Mouse (Mus musculus) heart, embryonic 13.5 days (tissue): Measurements from ENCODE around the gene Maz. TPM values are rescaled to one million over a fixed set of nuclear protein-coding genes. Genes with fewer than 3 reads are reported as not detected.

Experiments
- ATAC-seq: fragments of 200-750 bp; cut with Nextera tagmentation; 2 replicates; pipeline ENCODE4 v1.8.0; 2017; ENCODE audit warnings: moderate TSS enrichment; ENCODE audit not compliant: insufficient number of reproducible peaks, low FRiP score, low TSS enrichment; ENCODE audit errors: extremely low read depth
- H3K27ac ChIP-seq: fragments of 300-500 bp; sonication (generic); replicated peaks from 2 replicates; pipeline ENCODE4 v1.5.1; 2015; ENCODE audit warnings: moderate library complexity, mild to moderate bottlenecking, inconsistent platforms
- H3K27me3 ChIP-seq: fragments of 300-500 bp; sonication (generic); replicated peaks from 2 replicates; pipeline ENCODE4 v1.6.1; 2015; ENCODE audit warnings: mild to moderate bottlenecking, inconsistent platforms
- H3K36me3 ChIP-seq: fragments of 300-500 bp; sonication (generic); 2 replicates; pipeline ENCODE4 v1.6.1; 2015; ENCODE audit warnings: mild to moderate bottlenecking, inconsistent platforms
- H3K4me1 ChIP-seq: fragments of 300-500 bp; sonication (generic); 2 replicates; pipeline ENCODE4 v1.6.1; 2015; ENCODE audit warnings: inconsistent platforms
- H3K4me2 ChIP-seq: fragments of 300-500 bp; sonication (generic); 2 replicates; pipeline ENCODE4 v1.6.1; 2015; ENCODE audit warnings: inconsistent platforms, mild to moderate bottlenecking, moderate library complexity
- H3K4me3 ChIP-seq: fragments of 300-500 bp; sonication (generic); 2 replicates; pipeline ENCODE4 v1.5.1; 2015; ENCODE audit warnings: moderate library complexity, mild to moderate bottlenecking, inconsistent platforms
- H3K9ac ChIP-seq: fragments of 300-500 bp; sonication (generic); 2 replicates; pipeline ENCODE4 v1.6.1; 2015; ENCODE audit warnings: inconsistent platforms, mild to moderate bottlenecking, moderate library complexity
- H3K9me3 ChIP-seq: fragments of 300-500 bp; sonication (generic); 2 replicates; pipeline ENCODE4 v1.6.1; 2016; ENCODE audit warnings: inconsistent platforms
- WGBS: fragments of 180-500 bp; shearing (Covaris S2); methylation state at CpG from one replicate; pipeline ENCODE4 v1.1.7; 2015; ENCODE audit warnings: mixed read lengths; 5-methylcytosine and 5-hydroxymethylcytosine counted together
- polyA plus RNA-seq: library from polyadenylated mRNA; unstranded; fragments of >200 nt; fragmentation: Nextera tagmentation; extraction: Ambion mirVana; gene quantifications from 2 replicates; pipeline ENCODE4 v1.2.1, GENCODE M21; 2015

The Maz gene
- polyA plus RNA-seq, 1 experiment from 2014 or later = 31.0 TPM

DNA sequence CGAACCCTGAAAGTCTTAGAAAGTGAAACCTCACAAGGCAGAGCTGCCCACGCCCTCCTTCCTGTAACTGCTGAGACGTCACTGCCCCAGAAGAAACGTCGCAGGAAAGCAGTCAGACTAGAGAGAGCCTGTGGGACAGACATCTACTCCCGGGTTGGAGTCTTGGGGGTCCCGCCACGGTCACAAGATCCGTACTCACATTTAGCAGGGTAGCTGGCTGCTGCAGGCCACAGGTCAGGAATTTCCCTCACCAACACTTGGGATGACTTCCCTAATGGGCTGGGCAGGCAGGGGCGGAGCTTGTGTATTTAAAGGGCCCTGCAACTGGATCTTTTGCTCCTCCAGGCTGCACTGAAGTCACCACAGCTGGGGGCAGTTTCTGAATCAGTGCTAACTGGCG, 12.5 kb downstream of the Maz start, which contains the start of gene Mvp:
Gene Mvp, minus strand, starts transcription at position 302 of the 400 bp plus-strand sequence.
- no peaks in the 10 kb centered on the region for H3K27me3 ChIP-seq
- no peak for ATAC-seq
- H3K4me3 ChIP-seq = peak within 1 kb of the TSS; percentile 79
- 24% methylated on average over 11 of the region's 11 CpGs for WGBS
- H3K4me1 ChIP-seq = peaks cover 48% of the 10 kb centered on the region
- no peaks in the 10 kb centered on the region for H3K9me3 ChIP-seq
- H3K9ac ChIP-seq = peak within 1 kb of the TSS; percentile 93
- H3K27ac ChIP-seq = peak within 1 kb of the TSS; percentile 61
- H3K36me3 ChIP-seq = peaks cover 32% of the 10 kb centered on the region
- peak within 1 kb of the TSS; percentile 92 for H3K4me2 ChIP-seq

DNA sequence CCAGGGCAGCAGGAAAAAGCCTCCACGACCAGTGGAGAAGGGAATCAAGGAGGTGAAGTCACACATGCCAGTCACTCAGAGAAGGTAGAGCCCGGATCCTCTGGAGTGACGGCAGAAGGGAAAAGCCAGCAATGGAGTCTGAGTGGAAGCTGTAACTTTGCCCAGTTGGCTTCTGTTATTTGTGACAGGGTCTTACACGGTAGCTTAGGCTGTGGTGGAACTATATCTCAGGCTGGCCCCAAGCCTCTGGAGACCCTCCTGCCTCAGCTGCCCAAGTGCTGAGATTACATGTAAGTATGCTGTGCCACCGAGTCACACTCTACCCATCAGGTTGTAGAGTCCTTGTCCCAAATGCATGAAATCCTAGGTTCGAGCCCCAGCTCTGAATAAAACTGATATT, 13.5 kb downstream of the Maz start:
- peaks cover 32% of the 10 kb centered on the region for H3K36me3 ChIP-seq
- no peak overlapping the region for H3K27ac ChIP-seq
- WGBS = 90% methylated on average over 6 of the region's 6 CpGs
- H3K9ac ChIP-seq = 0 out of 2 replicates have a peak overlapping the region, but pooled peaks have one; percentile 93
- peak overlapping the region; percentile 63 for H3K4me3 ChIP-seq
- no peaks in the 10 kb centered on the region for H3K27me3 ChIP-seq
- ATAC-seq = no peak
- peak overlapping the region; percentile 92 for H3K4me2 ChIP-seq
- H3K4me1 ChIP-seq = peaks cover 52% of the 10 kb centered on the region
- H3K9me3 ChIP-seq = no peaks in the 10 kb centered on the region

DNA sequence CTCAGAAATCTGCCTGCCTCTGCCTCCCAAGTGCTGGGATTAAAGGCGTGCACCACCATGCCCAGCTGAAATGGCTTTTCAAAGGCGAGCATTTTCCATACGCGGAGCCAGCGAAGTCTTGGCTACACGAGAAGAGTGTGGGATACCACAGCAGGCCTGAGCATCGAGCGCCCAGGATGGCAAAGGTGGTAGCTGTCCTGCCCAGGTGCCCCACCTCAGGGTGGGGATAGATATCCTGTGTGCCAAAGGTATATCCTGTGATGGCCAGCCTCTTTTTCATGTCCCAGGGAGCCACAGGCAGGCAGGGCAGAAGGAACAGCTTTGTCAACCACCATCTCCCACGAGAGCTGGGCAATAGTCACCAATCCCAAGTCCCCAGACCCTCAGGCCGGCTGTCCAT, 14.0 kb downstream of the Maz start:
- Histone ChIP-seq H3K27me3 (no peaks in the 10 kb centered on the region), H3K9me3 (no peaks in the 10 kb centered on the region), H3K9ac (no peak overlapping the region), H3K4me2 (no peak overlapping the region), H3K36me3 (peaks cover 32% of the 10 kb centered on the region), H3K4me1 (peaks cover 51% of the 10 kb centered on the region), H3K27ac (no peak overlapping the region), H3K4me3 (no peak overlapping the region)
- ATAC-seq = no peak
- WGBS = 94% methylated on average over 10 of the region's 10 CpGs

DNA sequence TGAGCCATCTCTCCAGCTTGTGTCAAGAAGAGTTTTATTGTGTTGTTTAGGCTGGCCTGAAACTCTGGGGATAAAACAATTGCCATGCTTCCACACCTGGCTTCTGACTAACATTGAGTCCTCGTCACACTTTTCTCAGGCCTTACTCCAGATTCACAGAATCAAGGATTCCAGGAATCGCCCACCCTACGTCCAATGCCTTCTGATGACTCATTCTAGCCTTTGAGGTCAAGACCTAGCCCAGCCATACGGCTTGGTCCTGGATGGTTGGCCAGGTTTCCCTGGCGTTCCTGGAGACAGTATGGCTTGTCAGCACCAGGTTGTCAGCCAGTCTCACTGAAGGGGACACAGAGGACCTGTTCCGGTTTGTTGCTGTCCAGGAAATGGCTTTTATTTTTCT, 14.5 kb downstream of the Maz start:
- no peak for ATAC-seq
- Histone ChIP-seq H3K9me3 (no peaks in the 10 kb centered on the region), H3K27ac (no peak overlapping the region), H3K9ac (no peak overlapping the region), H3K4me1 (peaks cover 47% of the 10 kb centered on the region), H3K4me2 (no peak overlapping the region), H3K4me3 (no peak overlapping the region), H3K36me3 (peaks cover 32% of the 10 kb centered on the region), H3K27me3 (no peaks in the 10 kb centered on the region)
- 68% methylated on average over 6 of the region's 6 CpGs for WGBS

DNA sequence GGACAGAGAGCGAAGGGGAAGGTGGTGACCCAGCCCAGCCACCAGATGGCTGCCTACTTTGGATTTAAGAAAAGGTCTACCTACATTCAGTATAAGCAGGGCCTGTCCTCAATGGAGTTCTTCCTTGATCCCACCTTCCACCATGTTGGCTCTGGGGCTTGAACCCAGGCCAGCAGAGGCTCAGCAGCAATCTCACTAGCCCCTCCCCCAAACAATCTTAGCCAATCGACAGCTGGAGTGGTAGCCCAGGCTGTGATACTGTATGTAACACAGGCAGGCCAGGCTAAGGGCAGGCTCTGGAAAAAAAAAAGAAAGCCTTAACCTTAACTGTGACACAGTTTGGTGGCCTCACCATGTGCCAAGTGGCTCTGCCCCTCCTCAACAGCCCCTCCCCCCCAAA, 15.1 kb downstream of the Maz start:
- 68% methylated on average over 2 of the region's 2 CpGs for WGBS
- Histone ChIP-seq H3K9ac (no peak overlapping the region), H3K9me3 (no peaks in the 10 kb centered on the region), H3K27ac (no peak overlapping the region), H3K4me1 (peaks cover 46% of the 10 kb centered on the region), H3K4me2 (no peak overlapping the region), H3K4me3 (no peak overlapping the region), H3K36me3 (peaks cover 32% of the 10 kb centered on the region), H3K27me3 (no peaks in the 10 kb centered on the region)
- ATAC-seq = no peak

DNA sequence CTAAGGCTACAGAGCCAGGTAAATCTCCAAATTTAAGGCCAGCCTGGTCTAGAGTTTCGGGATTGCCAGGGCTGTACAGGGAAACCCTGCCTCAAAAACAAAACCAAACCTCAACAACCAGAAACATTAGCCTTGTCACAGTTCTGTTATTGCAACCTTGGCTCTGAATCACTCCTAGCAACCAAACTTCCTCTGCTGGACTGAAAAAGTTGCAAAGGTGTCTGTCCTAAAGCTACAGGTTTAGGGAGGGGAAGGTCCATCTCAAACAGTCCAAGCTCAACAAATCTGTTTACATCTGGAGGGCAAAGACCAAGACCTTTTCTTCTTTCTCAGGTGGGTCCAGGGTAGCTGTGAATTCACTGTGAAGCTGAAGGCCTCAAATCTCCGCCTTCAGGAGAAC, 15.8 kb downstream of the Maz start:
- Histone ChIP-seq H3K9ac (no peak overlapping the region), H3K27me3 (no peaks in the 10 kb centered on the region), H3K27ac (no peak overlapping the region), H3K9me3 (no peaks in the 10 kb centered on the region), H3K4me2 (no peak overlapping the region), H3K4me3 (no peak overlapping the region), H3K36me3 (peaks cover 32% of the 10 kb centered on the region), H3K4me1 (peaks cover 48% of the 10 kb centered on the region)
- no peak for ATAC-seq
- 94% methylated on average over 2 of the region's 2 CpGs for WGBS

DNA sequence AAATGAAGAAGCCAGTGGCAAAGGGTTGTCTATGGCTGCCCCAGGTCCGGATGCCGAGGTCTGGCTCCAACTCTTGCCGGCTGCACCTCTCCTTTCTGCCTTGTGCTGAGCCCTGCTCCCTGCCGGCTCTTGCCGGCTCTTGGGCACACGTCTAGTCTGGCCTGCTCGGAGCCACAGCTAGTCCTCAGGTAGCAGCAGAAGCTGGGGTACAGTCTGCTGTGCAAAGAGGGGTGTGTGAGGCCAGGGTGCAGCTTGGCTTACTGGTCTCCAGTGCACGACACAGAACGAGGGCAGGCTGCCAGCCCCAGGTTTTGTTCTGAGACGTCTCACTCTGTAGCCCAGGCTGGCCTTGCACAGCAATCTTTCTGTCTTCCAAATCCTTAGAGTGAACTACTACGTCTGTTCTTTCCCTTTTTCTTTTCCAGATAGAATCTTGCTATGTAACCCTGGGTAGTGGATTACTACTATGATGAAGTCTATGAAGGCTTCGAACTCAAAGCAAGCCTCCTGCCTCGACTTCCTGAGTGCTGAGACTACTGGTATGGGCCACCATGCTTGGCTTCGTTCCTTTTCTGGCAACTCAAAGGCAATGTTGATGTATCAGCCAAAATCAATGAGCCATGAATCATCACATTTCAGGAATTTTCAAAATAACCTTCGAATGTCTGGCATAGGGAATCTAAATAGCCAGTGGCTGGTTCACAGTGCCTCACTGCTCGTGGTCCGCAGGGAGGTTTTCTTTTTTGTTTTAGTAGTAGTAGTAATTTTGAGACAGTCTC, 17.3 kb downstream of the Maz start:
- H3K4me3 ChIP-seq = no peak overlapping the region
- H3K27me3 ChIP-seq = no peaks in the 10 kb centered on the region
- peak overlapping the region; percentile 56; the same call in 1 of the 2 replicates for H3K9ac ChIP-seq
- H3K4me2 ChIP-seq = no peak overlapping the region
- no peaks in the 10 kb centered on the region for H3K9me3 ChIP-seq
- no peak for ATAC-seq
- H3K4me1 ChIP-seq = peaks cover 35% of the 10 kb centered on the region
- H3K27ac ChIP-seq = peak overlapping the region; percentile 84
- peaks cover 22% of the 10 kb centered on the region for H3K36me3 ChIP-seq
- WGBS = 82% methylated on average over 17 of the region's 17 CpGs

DNA sequence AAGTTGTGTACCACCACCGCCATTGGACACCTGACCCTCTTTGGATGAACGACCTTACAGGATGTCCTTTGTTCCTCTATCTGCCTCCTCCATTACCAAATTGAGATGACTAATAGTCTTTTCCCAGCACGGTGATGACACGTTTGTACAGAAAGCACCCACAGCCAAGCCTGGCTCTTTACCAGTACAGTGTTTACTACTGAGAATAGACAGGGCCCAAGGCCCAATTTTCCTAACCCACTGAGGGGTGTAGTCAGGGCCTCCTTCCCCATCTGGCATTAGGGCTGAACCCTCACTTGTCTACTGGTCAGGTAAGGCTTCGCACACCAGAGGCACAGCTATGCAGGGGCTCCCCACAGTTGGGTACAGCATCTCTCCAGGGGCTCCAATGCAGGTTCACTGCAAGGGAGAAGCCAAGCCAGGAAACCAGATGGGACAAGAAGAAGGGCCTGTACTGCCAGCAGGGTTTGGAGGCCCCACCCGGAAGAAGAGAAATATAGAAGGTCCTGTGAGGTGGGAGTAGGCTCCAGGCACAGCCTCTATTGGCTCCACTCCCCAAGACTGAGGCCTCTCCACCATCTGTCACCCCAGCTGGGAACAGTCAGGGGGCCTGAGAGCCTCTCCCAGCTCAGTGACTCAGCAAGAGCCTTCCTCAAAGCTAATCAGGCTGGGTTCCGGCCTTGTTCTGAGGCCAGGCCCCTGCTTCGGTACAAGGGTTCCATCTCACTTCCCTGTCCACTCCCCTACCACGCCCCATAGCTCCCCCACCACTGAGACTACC, 18.4 kb downstream of the Maz start:
- H3K4me2 ChIP-seq = no peak overlapping the region; the same call in 1 of the 2 replicates
- H3K9me3 ChIP-seq = no peaks in the 10 kb centered on the region
- H3K9ac ChIP-seq = peak overlapping the region; percentile 56
- H3K27me3 ChIP-seq = no peaks in the 10 kb centered on the region
- WGBS = 36% methylated on average over 9 of the region's 9 CpGs
- ATAC-seq = no peak; the same call in none of the 2 replicates
- H3K4me1 ChIP-seq = peaks cover 24% of the 10 kb centered on the region
- H3K27ac ChIP-seq = peak overlapping the region; percentile 84
- no peak overlapping the region for H3K4me3 ChIP-seq
- H3K36me3 ChIP-seq = peaks cover 19% of the 10 kb centered on the region

DNA sequence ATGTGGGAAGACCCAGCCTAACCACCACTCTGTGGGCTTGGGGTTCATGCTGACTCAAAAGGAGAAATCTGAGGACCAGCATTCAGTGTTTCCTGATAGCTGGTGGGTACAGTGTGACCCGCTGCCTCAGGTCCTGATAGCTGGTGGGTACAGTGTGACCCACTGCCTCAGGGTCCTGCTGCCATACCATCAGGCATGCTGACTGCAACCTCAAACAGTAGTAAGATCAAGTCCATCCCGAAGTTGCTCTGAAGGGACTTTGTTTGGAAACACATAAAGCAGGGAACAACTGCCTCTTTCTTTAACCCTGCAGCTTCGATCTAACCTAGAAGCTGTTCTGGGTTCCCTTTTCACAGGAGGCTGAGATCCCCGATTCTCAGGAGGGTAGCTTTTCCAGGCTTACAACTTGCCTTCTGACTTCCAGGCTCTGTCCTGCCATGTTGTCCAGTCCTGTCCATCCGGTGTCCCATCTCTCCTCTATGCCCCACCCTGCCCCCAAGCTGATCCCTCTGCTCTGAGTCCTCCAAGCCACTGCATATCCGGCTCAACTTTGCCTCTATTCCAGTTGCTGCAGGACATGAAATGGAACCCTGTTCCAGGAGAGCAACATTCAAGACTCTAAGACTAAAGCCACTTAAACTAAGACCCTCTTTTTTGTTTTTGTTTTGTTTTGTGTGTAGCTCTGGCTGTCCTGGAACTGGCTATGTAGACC, 19.4 kb downstream of the Maz start:
- Histone ChIP-seq H3K4me1 (peaks cover 22% of the 10 kb centered on the region), H3K9ac (no peak overlapping the region), H3K9me3 (no peaks in the 10 kb centered on the region), H3K27me3 (no peaks in the 10 kb centered on the region), H3K27ac (peak overlapping the region; percentile 84; the same call in 1 of the 2 replicates), H3K4me3 (no peak overlapping the region), H3K36me3 (peaks cover 10% of the 10 kb centered on the region), H3K4me2 (no peak overlapping the region)
- ATAC-seq = no peak
- 83% methylated on average over 6 of the region's 6 CpGs for WGBS

DNA sequence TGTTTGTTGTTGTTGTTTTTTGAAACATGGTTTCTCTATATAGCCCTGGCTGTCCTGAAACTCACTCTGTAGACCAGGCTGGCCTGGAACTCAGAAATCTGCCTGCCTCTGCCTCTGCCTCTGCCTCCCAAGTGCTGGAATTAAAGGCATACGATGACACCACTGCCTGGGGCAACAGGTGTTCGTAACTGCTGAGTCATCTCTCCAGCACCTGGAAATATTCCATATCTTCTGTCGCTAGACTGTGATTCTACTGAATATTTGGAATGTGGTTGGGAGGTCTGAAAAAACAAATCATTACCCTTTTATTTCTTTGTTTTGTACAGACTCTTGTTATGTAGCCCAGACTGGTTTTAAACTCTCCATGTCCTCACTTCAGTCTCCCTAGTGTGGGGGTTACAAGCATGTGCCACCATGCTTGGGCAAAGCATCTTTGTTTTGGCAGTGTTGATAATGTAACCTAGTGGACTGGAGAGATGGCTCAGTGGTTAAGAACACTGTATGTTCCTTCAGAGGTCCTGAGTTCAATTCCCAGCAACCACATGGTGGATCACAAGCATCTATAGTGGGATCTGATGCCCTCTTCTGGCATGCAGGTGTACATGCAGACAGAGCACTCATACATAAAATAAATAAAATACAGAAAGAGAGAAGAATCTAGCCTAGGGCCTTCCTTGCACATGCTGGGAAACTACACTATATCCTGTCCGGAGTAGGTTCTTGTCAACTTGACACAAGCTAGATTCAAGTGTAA, 22.5 kb downstream of the Maz start:
- Histone ChIP-seq H3K9me3 (no peaks in the 10 kb centered on the region), H3K9ac (no peak overlapping the region), H3K27me3 (no peaks in the 10 kb centered on the region), H3K36me3 (no peaks in the 10 kb centered on the region), H3K4me2 (no peak overlapping the region), H3K27ac (no peak overlapping the region), H3K4me3 (no peak overlapping the region), H3K4me1 (peaks cover 20% of the 10 kb centered on the region)
- WGBS = 85% methylated on average over 4 of the region's 4 CpGs
- no peak for ATAC-seq
